ENCODE assay signal across 8 mouse cellular contexts in genomic region chr1:74817219-74817618, GRCm38 (mm10). TPM values are rescaled to one million over a fixed set of nuclear protein-coding genes. Genes with fewer than 3 reads are reported as not detected.
DNase-seq lines count a peak whose midpoint lies in the region; ATAC-seq and TF ChIP-seq lines count a peak whose summit lies in the region.

No protein-coding gene starts in this region.

- peaks cover 9% of the 10 kb centered on the region for H3K4me1 ChIP-seq in thymus, adult 2 months (replicated peaks; ENCODE audit: control insufficient read depth, insufficient read depth, low read length)
- peaks cover 5% of the 10 kb centered on the region; the same call in 1 of the 2 replicates for H3K4me1 ChIP-seq in liver, embryonic 12.5 days
- H3K4me1 ChIP-seq in stomach, postnatal 0 days (replicated peaks; ENCODE audit: control insufficient read depth, insufficient read depth), result no peaks in the 10 kb centered on the region

- peak overlapping the region; percentile 73 for H3K9ac ChIP-seq in liver, embryonic 12.5 days
- peak overlapping the region; percentile 89 for H3K9ac ChIP-seq in stomach, postnatal 0 days (ENCODE audit: low read length)

- no peaks in the 10 kb centered on the region for H3K27me3 ChIP-seq in thymus, adult 2 months (ENCODE audit: control insufficient read depth, insufficient read depth, low read length)
- peaks cover 24% of the 10 kb centered on the region for H3K27me3 ChIP-seq in liver, embryonic 12.5 days (replicated peaks)
- H3K27me3 ChIP-seq in stomach, postnatal 0 days (ENCODE audit: control insufficient read depth, insufficient read depth, low read length), result no peaks in the 10 kb centered on the region

- peak overlapping the region; percentile 75 for H3K4me2 ChIP-seq in liver, embryonic 12.5 days
- peak overlapping the region; percentile 71 for H3K4me2 ChIP-seq in stomach, postnatal 0 days (replicated peaks; ENCODE audit: low read depth)

- no peaks in the 10 kb centered on the region for H3K36me3 ChIP-seq in thymus, adult 2 months (ENCODE audit: control insufficient read depth, insufficient read depth, low read length)
- H3K36me3 ChIP-seq in liver, embryonic 12.5 days, result no peaks in the 10 kb centered on the region
- H3K36me3 ChIP-seq in stomach, postnatal 0 days (ENCODE audit: control insufficient read depth, insufficient read depth, low read length), result no peaks in the 10 kb centered on the region

- no peak for TF ChIP-seq EP300 in stomach, postnatal 0 days (optimal IDR thresholded peaks at IDR 0.05)

- TF ChIP-seq POLR2A in thymus, adult 2 months (IDR thresholded peaks at IDR 0.05; ENCODE audit: control insufficient read depth, extremely low read depth, insufficient read depth, low read length, poor library complexity), result no peak

- no peak for TF ChIP-seq CTCF in thymus, adult 2 months (IDR thresholded peaks at IDR 0.05; ENCODE audit: borderline replicate concordance, control insufficient read depth, extremely low read depth, insufficient read depth, low read length, poor library complexity)
- no peak for TF ChIP-seq CTCF in stomach, postnatal 0 days (IDR thresholded peaks at IDR 0.05; ENCODE audit: low read depth)

- WGBS in thymus, adult 2 months, result 16% methylated on average over 14 of the region's 14 CpGs
- WGBS in liver, embryonic 12.5 days (ENCODE audit: insufficient replicate concordance), result 14% methylated on average over 14 of the region's 14 CpGs
- 14% methylated on average over 14 of the region's 14 CpGs for WGBS in stomach, postnatal 0 days

- peak overlapping the region; percentile 58 for H3K4me3 ChIP-seq in thymus, adult 2 months (ENCODE audit: control insufficient read depth, insufficient read depth, low read length)
- H3K4me3 ChIP-seq in liver, embryonic 12.5 days, result peak overlapping the region; percentile 69
- peak overlapping the region; percentile 73 for H3K4me3 ChIP-seq in stomach, postnatal 0 days (ENCODE audit: low read depth, low read length)

- peak; percentile 39 for DNase-seq in embryo, embryonic 11 days
- no peak for DNase-seq in embryo, embryonic 9.5 days (ENCODE audit: extremely low spot score)
- no peak for DNase-seq in thymus, adult 2 months
- no peak for DNase-seq in thymus, postnatal 36 days
- DNase-seq in stomach, postnatal 0 days (ENCODE audit: low spot score), result no peak
- no peak for DNase-seq in adrenal gland, postnatal 25 days
- no peak for DNase-seq in urinary bladder, postnatal 36 days (ENCODE audit: low spot score in 2 of 2)

- ATAC-seq in liver, embryonic 12.5 days, result no peak
- no peak; the same call in 1 of the 2 replicates for ATAC-seq in stomach, postnatal 0 days (ENCODE audit: low FRiP score, low TSS enrichment)

- H3K9me3 ChIP-seq in liver, embryonic 12.5 days (replicated peaks), result no peaks in the 10 kb centered on the region
- H3K9me3 ChIP-seq in stomach, postnatal 0 days (ENCODE audit: control insufficient read depth, low read length), result no peaks in the 10 kb centered on the region

- peak overlapping the region; percentile 73 for H3K27ac ChIP-seq in thymus, adult 2 months (ENCODE audit: control insufficient read depth, insufficient read depth, low read length)
- H3K27ac ChIP-seq in liver, embryonic 12.5 days, result peak overlapping the region; percentile 68
- H3K27ac ChIP-seq in stomach, postnatal 0 days (replicated peaks), result peak overlapping the region; percentile 90

RNA-seq across cellular contexts. Expression of gene Wnt10a, which starts 25.9 kb away (rescaled TPM):
- 5.0 and 5.3 TPM in 2 replicates for polyA plus RNA-seq in thymus, adult 2 months (2012; rRNA removed)
- not detected in 2 replicates for polyA plus RNA-seq in liver, embryonic 12.5 days (2016; fragmentation: Nextera tagmentation; extraction: Ambion mirVana)
- polyA plus RNA-seq in stomach, postnatal 0 days (2015; fragmentation: Nextera tagmentation; extraction: Ambion mirVana), result 8.7 and 10.6 TPM in 2 replicates
- total RNA-seq in adrenal gland, postnatal 25 days (2021), result 0.27 TPM in 1 of 2 replicates, not detected in the other

RNA-seq across cellular contexts. Expression of gene Cdk5r2, which starts 37.5 kb away (rescaled TPM):
- polyA plus RNA-seq in thymus, adult 2 months (2012; rRNA removed), result 0.31 and 0.34 TPM in 2 replicates
- polyA plus RNA-seq in liver, embryonic 12.5 days (2016; fragmentation: Nextera tagmentation; extraction: Ambion mirVana), result not detected in 2 replicates
- 0.12 and 0.19 TPM in 2 replicates for polyA plus RNA-seq in stomach, postnatal 0 days (2015; fragmentation: Nextera tagmentation; extraction: Ambion mirVana)
- 4.3 and 5.1 TPM in 2 replicates for total RNA-seq in adrenal gland, postnatal 25 days (2021)

RNA-seq across cellular contexts. Expression of gene Wnt6, which starts 45.5 kb away (rescaled TPM):
- polyA plus RNA-seq in thymus, adult 2 months (2012; rRNA removed), result 1.8 and 1.9 TPM in 2 replicates
- 0.13 and 0.86 TPM in 2 replicates for polyA plus RNA-seq in liver, embryonic 12.5 days (2016; fragmentation: Nextera tagmentation; extraction: Ambion mirVana)
- polyA plus RNA-seq in stomach, postnatal 0 days (2015; fragmentation: Nextera tagmentation; extraction: Ambion mirVana), result 3.6 and 4.8 TPM in 2 replicates
- 1.8 and 2.5 TPM in 2 replicates for total RNA-seq in adrenal gland, postnatal 25 days (2021)
